Mouse (Mus musculus): Measurements from ENCODE around the gene Sept5. TPM values are rescaled to one million over a fixed set of nuclear protein-coding genes. Genes with fewer than 3 reads are reported as not detected.

Sept5 gene
- total and polyA plus RNA-seq, 2 experiments from 2014 or later: 195 to 286 TPM

DNA sequence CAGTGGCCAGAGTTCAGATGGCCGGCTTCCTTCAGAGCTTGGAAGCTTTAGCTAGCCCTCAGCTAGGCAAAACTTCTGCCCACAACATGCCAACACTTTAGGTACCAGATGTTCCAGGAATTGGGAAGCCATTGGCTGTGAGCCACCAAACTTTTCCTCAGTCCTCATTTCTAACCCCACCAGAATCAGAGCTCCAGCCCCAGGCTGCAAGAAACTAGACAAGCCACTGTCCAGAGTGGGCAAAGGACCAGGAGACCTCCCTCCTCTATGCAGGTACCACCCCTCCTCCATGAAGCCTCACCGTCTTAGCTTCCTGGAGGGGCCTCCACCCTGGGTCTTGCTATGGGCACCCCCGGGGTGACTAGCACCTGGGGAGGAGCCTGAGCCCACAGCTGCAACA is 2.6 kb downstream of the Sept5 start:
- Histone ChIP-seq H3K9me3 (ENCODE audit: low read length) (no peaks in the 10 kb centered on the region), H3K36me3 (ENCODE audit: insufficient read depth, low read length) (peaks cover 27% of the 10 kb centered on the region), H3K4me3 (ENCODE audit: low read length) (peak overlapping the region; percentile 48; the same call in 1 of the 2 replicates), H3K4me1 (ENCODE audit: insufficient read depth, low read length) (peaks cover 21% of the 10 kb centered on the region), H3K4me2 (ENCODE audit: low read depth, low read length) (peak overlapping the region; percentile 81), H3K27ac (no peak overlapping the region), H3K27me3 (ENCODE audit: insufficient read depth, low read length) (peaks cover 24% of the 10 kb centered on the region), H3K9ac (replicated peaks; ENCODE audit: low read length) (0 out of 2 replicates have a peak overlapping the region, but pooled peaks have one; percentile 13)
- DNase-seq (ENCODE audit: low spot score): no peak
- ATAC-seq: no peak
- TF ChIP-seq CTCF (IDR thresholded peaks at IDR 0.05; ENCODE audit: low read depth): no peak
- WGBS: 41% methylated on average over 3 of the region's 3 CpGs

DNA sequence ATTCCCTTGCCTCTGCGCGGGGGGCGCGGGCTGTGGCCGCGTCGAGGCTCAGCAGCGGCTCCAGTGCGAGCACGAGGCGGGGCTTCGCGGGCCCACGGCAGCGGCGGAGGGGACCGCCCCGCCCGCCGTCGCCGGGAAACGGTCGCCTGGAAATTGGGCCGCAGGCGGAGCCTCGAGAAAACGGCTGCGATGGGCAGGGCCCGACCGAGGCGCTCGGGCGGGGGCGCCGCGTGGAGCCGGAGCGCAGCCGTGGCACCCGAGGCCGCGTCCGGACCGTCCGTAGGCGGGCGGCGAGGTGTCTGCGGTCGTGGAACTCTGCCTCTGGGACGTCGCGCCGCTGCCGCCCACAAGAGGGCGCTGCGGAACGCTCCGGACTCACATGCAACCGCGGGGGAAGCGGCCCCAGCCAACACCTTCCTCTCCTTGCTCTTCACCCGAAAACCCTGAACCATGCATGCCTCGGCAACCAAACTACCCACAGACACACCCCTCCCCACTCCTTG is 3.3 kb downstream of the Sept5 start, which contains the start of gene Gm49601:
TSS of gene Gm49601 (minus strand) at position 52 of the 503 bp plus-strand sequence.
- ATAC-seq (peak; percentile 41), DNase-seq (ENCODE audit: low spot score) (peak; percentile 89)
- Histone ChIP-seq H3K4me1 (ENCODE audit: insufficient read depth, low read length) (peaks cover 24% of the 10 kb centered on the region), H3K4me3 (ENCODE audit: low read length) (peak within 1 kb of the TSS; percentile 48), H3K27me3 (ENCODE audit: insufficient read depth, low read length) (peaks cover 31% of the 10 kb centered on the region), H3K4me2 (ENCODE audit: low read depth, low read length) (peak within 1 kb of the TSS; percentile 81), H3K9me3 (ENCODE audit: low read length) (no peaks in the 10 kb centered on the region), H3K36me3 (ENCODE audit: insufficient read depth, low read length) (peaks cover 29% of the 10 kb centered on the region), H3K9ac (replicated peaks; ENCODE audit: low read length) (peak within 1 kb of the TSS; percentile 60), H3K27ac (0 out of 2 replicates have a peak within 1 kb of the TSS, but pooled peaks have one; percentile 20)
- 2% methylated on average over 64 of the region's 65 CpGs for WGBS
- TF ChIP-seq CTCF (IDR thresholded peaks at IDR 0.05; ENCODE audit: low read depth): peak; percentile 83

DNA sequence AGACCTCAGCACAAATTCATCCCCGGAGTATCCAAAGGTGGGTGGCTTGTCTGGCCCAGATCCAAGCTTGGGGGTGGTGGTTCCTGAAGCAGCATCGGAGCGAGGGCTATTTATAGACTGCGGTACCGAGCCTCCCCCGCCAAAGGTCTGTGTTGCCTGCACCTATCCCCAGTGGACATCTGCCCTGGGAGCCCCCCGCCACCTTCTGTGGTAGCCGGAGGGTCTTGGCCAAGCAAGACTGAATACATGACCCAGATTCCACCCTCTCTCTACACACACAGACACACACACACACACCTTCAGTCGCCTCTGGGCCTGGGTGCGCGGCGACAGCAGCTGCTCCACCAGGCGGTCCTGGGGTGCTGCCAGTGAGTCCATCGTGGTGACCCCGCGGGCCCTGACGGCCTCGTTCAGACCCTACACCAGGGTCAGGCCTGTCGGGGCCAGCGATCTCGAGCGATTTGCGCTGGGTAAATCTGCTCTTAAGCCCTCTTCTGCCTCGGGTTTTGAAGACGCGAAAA is 3.9 kb downstream of the Sept5 start:
- 15% methylated on average over 26 of the region's 26 CpGs for whole genome bisulfite sequencing
- DNase-seq (ENCODE audit: low spot score) (no peak), ATAC-seq (no peak)
- H3K27ac ChIP-seq: no peak overlapping the region
- peak overlapping the region; percentile 48 for H3K4me3 ChIP-seq (ENCODE audit: low read length)
- H3K4me2 ChIP-seq (ENCODE audit: low read depth, low read length): peak overlapping the region; percentile 81
- peaks cover 34% of the 10 kb centered on the region for H3K27me3 ChIP-seq (ENCODE audit: insufficient read depth, low read length)
- no peak for TF ChIP-seq CTCF (IDR thresholded peaks at IDR 0.05; ENCODE audit: low read depth)
- no peaks in the 10 kb centered on the region for H3K9me3 ChIP-seq (ENCODE audit: low read length)
- peak overlapping the region; percentile 60 for H3K9ac ChIP-seq (replicated peaks; ENCODE audit: low read length)
- H3K4me1 ChIP-seq (ENCODE audit: insufficient read depth, low read length): peaks cover 30% of the 10 kb centered on the region
- H3K36me3 ChIP-seq (ENCODE audit: insufficient read depth, low read length): peaks cover 29% of the 10 kb centered on the region

DNA sequence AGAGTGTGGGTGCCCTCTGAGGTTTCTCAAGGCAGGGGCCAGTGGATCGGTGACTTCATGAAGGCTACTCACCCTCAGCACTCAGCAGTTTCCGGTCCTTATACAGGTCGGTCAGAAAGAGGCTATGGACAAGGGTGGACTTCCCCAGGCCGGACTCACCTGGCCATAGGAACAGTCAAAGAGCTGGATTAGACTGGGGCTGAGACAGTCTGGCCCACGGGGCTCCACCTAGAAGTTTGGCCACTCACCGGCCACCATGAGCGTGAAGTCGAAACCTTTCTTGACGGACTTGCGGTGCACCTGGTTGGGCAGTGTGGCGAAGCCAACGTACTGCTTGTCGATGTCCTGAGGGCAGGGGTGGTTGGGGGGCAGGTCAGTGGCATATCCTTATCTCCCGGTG is 4.7 kb downstream of the Sept5 start:
- Histone ChIP-seq H3K9ac (replicated peaks; ENCODE audit: low read length) (no peak overlapping the region), H3K27ac (no peak overlapping the region), H3K4me3 (ENCODE audit: low read length) (no peak overlapping the region), H3K4me2 (ENCODE audit: low read depth, low read length) (no peak overlapping the region), H3K9me3 (ENCODE audit: low read length) (no peaks in the 10 kb centered on the region), H3K36me3 (ENCODE audit: insufficient read depth, low read length) (peaks cover 29% of the 10 kb centered on the region), H3K27me3 (ENCODE audit: insufficient read depth, low read length) (peaks cover 34% of the 10 kb centered on the region), H3K4me1 (ENCODE audit: insufficient read depth, low read length) (peaks cover 32% of the 10 kb centered on the region)
- ATAC-seq (no peak), DNase-seq (ENCODE audit: low spot score) (no peak)
- WGBS: 59% methylated on average over 14 of the region's 14 CpGs
- TF ChIP-seq CTCF (IDR thresholded peaks at IDR 0.05; ENCODE audit: low read depth): no peak

DNA sequence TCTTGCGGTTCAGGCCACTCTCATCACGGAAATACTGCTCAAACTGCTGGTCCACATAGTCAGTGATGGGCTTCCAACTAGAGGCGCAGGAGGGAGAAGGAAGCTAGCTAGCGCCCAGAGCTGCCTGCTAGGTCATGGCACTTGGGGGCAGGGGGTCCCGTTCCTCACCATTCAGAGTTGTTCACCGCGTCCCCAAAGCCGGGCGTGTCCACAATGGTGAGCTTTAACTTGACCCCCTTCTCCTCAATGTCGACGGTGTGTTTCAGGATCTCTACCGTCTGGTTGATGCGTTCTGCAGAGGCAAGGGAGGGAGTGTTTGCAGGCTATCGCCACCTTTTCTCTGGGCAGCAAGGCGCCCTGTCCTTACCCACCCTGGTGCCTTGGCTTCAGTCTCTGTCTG is 5.1 kb downstream of the Sept5 start:
- Histone ChIP-seq H3K9ac (replicated peaks; ENCODE audit: low read length) (no peak overlapping the region), H3K4me2 (ENCODE audit: low read depth, low read length) (no peak overlapping the region), H3K36me3 (ENCODE audit: insufficient read depth, low read length) (peaks cover 29% of the 10 kb centered on the region), H3K9me3 (ENCODE audit: low read length) (no peaks in the 10 kb centered on the region), H3K4me1 (ENCODE audit: insufficient read depth, low read length) (peaks cover 32% of the 10 kb centered on the region), H3K4me3 (ENCODE audit: low read length) (no peak overlapping the region), H3K27me3 (ENCODE audit: insufficient read depth, low read length) (peaks cover 34% of the 10 kb centered on the region), H3K27ac (no peak overlapping the region)
- no peak for ATAC-seq
- DNase-seq (ENCODE audit: low spot score): no peak
- no peak for TF ChIP-seq CTCF (IDR thresholded peaks at IDR 0.05; ENCODE audit: low read depth)
- 51% methylated on average over 15 of the region's 15 CpGs for WGBS

DNA sequence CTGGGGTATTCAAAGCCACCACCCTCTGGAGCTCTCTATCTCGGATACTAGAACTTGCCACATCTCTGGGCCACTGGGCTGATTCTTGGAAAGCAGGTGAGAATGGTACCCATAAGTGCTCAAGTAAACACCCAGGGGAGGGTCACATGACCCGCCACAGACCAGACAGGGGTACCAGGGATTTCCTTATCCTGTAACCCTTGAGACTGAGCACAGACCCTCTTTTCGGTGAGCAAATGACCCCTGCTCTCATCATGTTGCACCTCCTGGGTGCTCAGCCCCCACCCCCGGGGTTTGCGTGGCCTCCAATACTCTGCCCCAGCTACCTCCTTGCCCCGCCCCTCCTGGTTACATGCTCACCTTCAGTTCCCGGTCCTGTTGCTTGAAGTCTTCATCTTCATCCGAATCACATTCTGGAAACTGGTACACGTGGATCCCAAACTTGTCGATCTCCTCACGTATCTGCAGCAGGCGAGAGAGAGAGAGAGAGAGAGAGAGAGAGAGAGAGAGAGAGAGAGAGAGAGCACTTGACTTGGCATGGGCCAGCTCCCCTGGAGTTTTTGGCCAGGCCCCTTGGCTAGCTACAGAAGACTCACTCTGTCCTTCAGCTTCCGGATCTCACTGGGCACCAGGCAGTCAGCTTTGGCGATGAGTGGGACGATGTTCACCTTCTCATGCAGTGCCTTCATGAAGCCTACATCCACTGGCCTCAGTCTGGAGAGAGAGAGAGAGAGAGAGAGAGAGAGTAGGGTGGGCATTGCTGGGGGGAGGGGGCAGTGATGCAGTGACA is 5.8 kb downstream of the Sept5 start:
- H3K36me3 ChIP-seq (ENCODE audit: insufficient read depth, low read length): peaks cover 29% of the 10 kb centered on the region
- H3K4me3 ChIP-seq (ENCODE audit: low read length): no peak overlapping the region
- WGBS: 51% methylated on average over 15 of the region's 15 CpGs
- peaks cover 39% of the 10 kb centered on the region for H3K27me3 ChIP-seq (ENCODE audit: insufficient read depth, low read length)
- H3K27ac ChIP-seq: no peak overlapping the region
- peaks cover 32% of the 10 kb centered on the region for H3K4me1 ChIP-seq (ENCODE audit: insufficient read depth, low read length)
- H3K9ac ChIP-seq (replicated peaks; ENCODE audit: low read length): no peak overlapping the region
- DNase-seq (ENCODE audit: low spot score) (no peak), ATAC-seq (no peak)
- TF ChIP-seq CTCF (IDR thresholded peaks at IDR 0.05; ENCODE audit: low read depth): no peak
- no peaks in the 10 kb centered on the region for H3K9me3 ChIP-seq (ENCODE audit: low read length)
- no peak overlapping the region for H3K4me2 ChIP-seq (ENCODE audit: low read depth, low read length)

Data from hindbrain, postnatal 0 days (tissue).